Mouse (Mus musculus) heart, embryonic 10.5 days (tissue): ENCODE measurements around the gene Stra8. TPM values are rescaled to one million over a fixed set of nuclear protein-coding genes. Genes with fewer than 3 reads are reported as not detected.

ENCODE experiments used
- DNase-seq: peaks from one replicate; pipeline ENCODE4 v3.0.0-alpha.2; 2017; ENCODE audit warnings: low spot score
- H3K27ac ChIP-seq: fragments of 300-500 bp; sonication (generic); 2 replicates; pipeline ENCODE4 v1.5.1; 2016; ENCODE audit warnings: mild to moderate bottlenecking
- H3K27me3 ChIP-seq: fragments of 300-500 bp; sonication (generic); 2 replicates; pipeline ENCODE4 v1.6.1; 2016; ENCODE audit warnings: mild to moderate bottlenecking; ENCODE audit not compliant: poor library complexity, insufficient read depth, severe bottlenecking
- H3K36me3 ChIP-seq: fragments of 300-500 bp; sonication (generic); 2 replicates; pipeline ENCODE4 v1.6.1; 2016; ENCODE audit warnings: mild to moderate bottlenecking, moderate library complexity
- H3K4me1 ChIP-seq: fragments of 300-500 bp; sonication (generic); 2 replicates; pipeline ENCODE4 v1.6.1; 2016; ENCODE audit warnings: mild to moderate bottlenecking
- H3K4me3 ChIP-seq: fragments of 300-500 bp; sonication (generic); 2 replicates; pipeline ENCODE4 v1.5.1; 2016; ENCODE audit warnings: mild to moderate bottlenecking, moderate library complexity
- H3K9me3 ChIP-seq: fragments of 300-500 bp; sonication (generic); 2 replicates; pipeline ENCODE4 v1.6.1; 2016; ENCODE audit warnings: mild to moderate bottlenecking, moderate library complexity
- WGBS: fragments of 180-500 bp; shearing (Covaris S2); methylation state at CpG from one replicate; pipeline ENCODE4 v1.1.7; 2016; 5-methylcytosine and 5-hydroxymethylcytosine counted together
- polyA plus RNA-seq: library from polyadenylated mRNA; unstranded; fragments of >200 nt; fragmentation: Nextera tagmentation; extraction: Ambion mirVana; gene quantifications from 2 replicates; pipeline ENCODE4 v1.2.1, GENCODE M21; 2016

Gene Stra8
- not detected in 2 replicates for polyA plus RNA-seq

DNA sequence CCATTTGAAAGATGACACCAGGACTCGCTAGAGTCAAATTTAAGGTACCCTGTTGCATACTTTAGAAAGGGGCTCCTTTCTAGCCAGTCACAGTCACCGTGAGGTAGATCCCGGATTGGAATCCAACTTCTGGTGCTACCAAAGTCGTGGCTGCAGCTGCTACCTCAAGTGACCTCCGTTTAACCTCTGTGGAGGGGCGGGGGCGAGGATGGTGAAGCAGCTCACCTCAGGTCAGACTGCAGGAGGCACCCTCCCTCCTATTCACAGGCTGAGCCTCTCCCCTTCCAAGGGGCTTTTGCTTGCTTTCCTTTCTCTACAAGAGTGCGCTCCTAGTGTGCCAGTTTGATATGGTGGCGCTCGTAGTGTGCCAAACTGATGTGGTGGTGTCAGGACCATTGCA is at the start of gene Stra8:
Stra8 (plus strand) TSS at position 208 of the 400 bp plus-strand sequence.
- Histone ChIP-seq H3K27me3 (no peaks in the 10 kb centered on the region; the same call in 1 of the 2 replicates), H3K36me3 (no peaks in the 10 kb centered on the region), H3K27ac (peak within 1 kb of the TSS; percentile 59), H3K9me3 (no peaks in the 10 kb centered on the region), H3K4me1 (peaks cover 16% of the 10 kb centered on the region), H3K4me3 (no peak within 1 kb of the TSS)
- DNase-seq = no peak
- 48% methylated on average over 10 of the region's 10 CpGs for WGBS

- H3K36me3 ChIP-seq = peaks cover 4% of the 10 kb centered on the region
- H3K27me3 ChIP-seq = no peaks in the 10 kb centered on the region
- H3K27ac ChIP-seq = peak overlapping the region; percentile 73; the same call in 1 of the 2 replicates
- H3K4me3 ChIP-seq = no peak overlapping the region
- DNase-seq = no peak
- 83% methylated on average over 5 of the region's 5 CpGs for WGBS
- no peaks in the 10 kb centered on the region for H3K9me3 ChIP-seq
- H3K4me1 ChIP-seq = peaks cover 66% of the 10 kb centered on the region
These were observed 49.2 kb upstream of the Stra8 start for GRCm38 (mm10) chr6:34870724-34871123.

DNA sequence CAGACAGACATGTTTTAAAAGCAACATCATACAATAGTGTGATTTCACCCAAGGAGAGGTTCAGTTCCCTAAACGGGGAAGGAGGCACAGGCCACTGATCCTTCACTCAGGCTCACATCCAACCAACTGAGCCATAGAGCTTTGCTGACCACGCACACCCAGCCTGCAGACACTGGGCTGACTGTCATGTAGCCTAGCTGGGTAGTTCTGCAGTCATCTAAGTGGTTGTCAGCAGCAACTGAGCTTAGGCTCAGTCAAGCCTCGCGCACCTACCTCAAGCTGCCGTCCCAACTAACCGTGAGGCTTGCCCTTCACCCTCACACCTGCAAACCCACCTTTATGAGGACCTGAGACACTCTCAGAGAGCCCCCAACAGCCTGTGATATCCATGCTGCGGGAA is 48.0 kb upstream of the Stra8 start:
- Histone ChIP-seq H3K27me3 (no peaks in the 10 kb centered on the region), H3K36me3 (peaks cover 4% of the 10 kb centered on the region), H3K4me1 (peaks cover 68% of the 10 kb centered on the region), H3K9me3 (no peaks in the 10 kb centered on the region), H3K27ac (peak overlapping the region; percentile 45; the same call in 1 of the 2 replicates), H3K4me3 (no peak overlapping the region)
- WGBS = 92% methylated on average over 7 of the region's 7 CpGs
- no peak for DNase-seq

- Histone ChIP-seq H3K36me3 (peaks cover 4% of the 10 kb centered on the region), H3K9me3 (no peaks in the 10 kb centered on the region), H3K27ac (peak overlapping the region; percentile 45; the same call in 1 of the 2 replicates), H3K4me3 (no peak overlapping the region), H3K27me3 (no peaks in the 10 kb centered on the region), H3K4me1 (peaks cover 70% of the 10 kb centered on the region)
- no peak for DNase-seq
- WGBS = 86% methylated on average over 10 of the region's 10 CpGs
These were observed 47.1 kb upstream of the Stra8 start for GRCm38 (mm10) chr6:34872871-34873270.

- H3K9me3 ChIP-seq = no peaks in the 10 kb centered on the region
- no peak for DNase-seq
- H3K4me3 ChIP-seq = no peak overlapping the region
- no peaks in the 10 kb centered on the region for H3K27me3 ChIP-seq
- H3K4me1 ChIP-seq = peaks cover 69% of the 10 kb centered on the region
- peak overlapping the region; percentile 96 for H3K27ac ChIP-seq
- H3K36me3 ChIP-seq = peaks cover 4% of the 10 kb centered on the region
- 36% methylated on average over 21 of the region's 21 CpGs for WGBS
These were observed 45.7 kb upstream of the Stra8 start for GRCm38 (mm10) chr6:34874101-34874921.

DNA sequence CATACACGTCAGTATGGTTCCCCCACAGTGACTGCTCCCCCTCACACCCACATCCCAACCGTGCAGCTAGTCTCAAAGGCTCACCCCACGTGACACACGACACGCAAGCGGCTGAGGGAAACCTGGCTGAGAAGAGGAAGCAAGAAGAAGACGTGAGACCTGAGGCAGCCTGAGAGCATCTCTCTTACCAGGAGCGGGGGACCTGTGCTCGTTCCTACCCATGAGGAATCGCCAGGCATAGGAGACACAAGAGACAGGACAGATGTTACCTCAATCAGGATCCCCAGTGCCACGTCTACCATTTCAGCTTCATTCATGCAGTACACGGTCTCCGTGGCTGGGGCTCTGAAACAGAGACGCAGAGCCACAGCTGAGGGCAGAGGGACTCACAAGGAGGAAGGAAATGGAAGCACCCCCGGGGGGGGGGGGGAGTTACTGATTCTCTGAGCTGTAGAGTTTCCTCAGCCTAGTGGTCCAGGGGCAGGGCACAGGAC is 44.6 kb upstream of the Stra8 start:
- H3K27me3 ChIP-seq = no peaks in the 10 kb centered on the region
- no peak for DNase-seq
- no peaks in the 10 kb centered on the region for H3K9me3 ChIP-seq
- WGBS = 79% methylated on average over 15 of the region's 15 CpGs
- H3K4me1 ChIP-seq = peaks cover 59% of the 10 kb centered on the region
- H3K4me3 ChIP-seq = no peak overlapping the region
- peak overlapping the region; percentile 96 for H3K27ac ChIP-seq
- peaks cover 13% of the 10 kb centered on the region for H3K36me3 ChIP-seq

DNA sequence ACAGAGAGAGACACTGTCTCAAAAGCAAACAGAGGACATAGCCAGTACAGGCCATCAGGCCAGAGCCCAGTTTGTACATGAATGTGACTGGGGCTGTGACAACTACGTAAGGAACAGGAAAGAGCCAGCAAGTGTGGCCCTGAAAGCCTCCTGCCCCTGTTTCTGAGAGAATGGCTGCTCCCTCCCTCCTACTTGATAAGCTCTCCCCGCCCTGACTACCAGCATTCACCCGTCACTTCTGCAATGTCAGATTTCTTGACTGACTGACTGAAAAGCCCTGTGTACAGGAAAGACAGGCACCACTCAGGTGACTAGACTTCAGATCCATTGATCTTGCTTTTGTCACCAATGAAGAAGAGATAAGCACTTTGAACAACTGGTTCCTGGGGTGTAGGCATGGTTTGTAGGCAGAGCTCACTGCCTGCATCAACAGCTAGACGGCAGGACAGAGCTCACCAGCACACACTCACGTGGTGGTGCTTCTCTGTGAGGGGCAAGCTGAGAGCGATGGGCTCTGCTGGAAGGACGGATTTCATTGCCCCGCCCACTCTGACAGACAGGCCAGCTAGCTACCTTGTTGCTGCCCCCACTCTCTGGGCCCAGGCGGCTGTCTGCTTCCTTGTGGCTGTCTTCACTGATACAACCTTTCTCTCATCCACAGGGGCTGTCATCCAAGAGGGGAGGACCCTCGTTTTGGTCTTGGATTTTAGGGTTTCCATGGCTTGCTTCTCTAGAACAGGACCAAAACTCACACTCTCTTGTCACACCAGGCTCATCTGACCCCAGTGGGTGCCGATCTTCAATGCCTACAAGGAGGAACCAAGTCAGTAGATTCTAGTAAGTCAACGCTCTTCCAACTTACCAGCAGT is 43.8 kb upstream of the Stra8 start:
- 21% methylated on average over 12 of the region's 12 CpGs for WGBS
- Histone ChIP-seq H3K36me3 (peaks cover 22% of the 10 kb centered on the region), H3K27ac (peak overlapping the region; percentile 96), H3K9me3 (no peaks in the 10 kb centered on the region), H3K4me3 (peak overlapping the region; percentile 78; the same call in 1 of the 2 replicates), H3K27me3 (no peaks in the 10 kb centered on the region), H3K4me1 (peaks cover 52% of the 10 kb centered on the region)
- no peak for DNase-seq

DNA sequence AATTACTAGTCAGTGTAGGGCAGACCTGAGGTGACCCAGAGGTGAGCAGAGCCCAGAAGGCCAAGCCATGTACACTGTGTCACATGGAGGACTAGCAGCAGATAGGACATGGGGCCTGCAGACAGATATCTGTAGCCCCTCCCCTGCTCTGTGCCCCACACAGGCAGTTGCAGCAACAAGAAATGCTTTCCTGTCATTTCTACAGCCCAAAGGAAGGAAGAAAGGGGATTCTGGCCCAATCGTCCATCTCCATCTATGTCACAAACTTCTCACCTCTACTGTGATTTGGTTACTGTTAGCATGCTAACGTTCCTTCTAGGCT is 43.2 kb upstream of the Stra8 start:
- Histone ChIP-seq H3K9me3 (no peaks in the 10 kb centered on the region), H3K36me3 (peaks cover 25% of the 10 kb centered on the region), H3K27ac (peak overlapping the region; percentile 96), H3K4me3 (peak overlapping the region; percentile 78), H3K4me1 (peaks cover 51% of the 10 kb centered on the region), H3K27me3 (no peaks in the 10 kb centered on the region)
- 26% methylated on average over 2 of the region's 2 CpGs for WGBS
- DNase-seq = peak; percentile 78

- Histone ChIP-seq H3K27me3 (no peaks in the 10 kb centered on the region), H3K4me3 (peak within 1 kb of the TSS; percentile 78), H3K4me1 (peaks cover 50% of the 10 kb centered on the region), H3K9me3 (no peaks in the 10 kb centered on the region), H3K27ac (peak within 1 kb of the TSS; percentile 96), H3K36me3 (peaks cover 35% of the 10 kb centered on the region)
- peak; percentile 96 for DNase-seq
- under 1% methylated on average over 56 of the region's 56 CpGs for WGBS
These were observed 42.2 kb upstream of the Stra8 start, which contains the start of gene Cyren for GRCm38 (mm10) chr6:34877509-34878321. Cyren (minus strand) TSS chr6:34878060.

DNA sequence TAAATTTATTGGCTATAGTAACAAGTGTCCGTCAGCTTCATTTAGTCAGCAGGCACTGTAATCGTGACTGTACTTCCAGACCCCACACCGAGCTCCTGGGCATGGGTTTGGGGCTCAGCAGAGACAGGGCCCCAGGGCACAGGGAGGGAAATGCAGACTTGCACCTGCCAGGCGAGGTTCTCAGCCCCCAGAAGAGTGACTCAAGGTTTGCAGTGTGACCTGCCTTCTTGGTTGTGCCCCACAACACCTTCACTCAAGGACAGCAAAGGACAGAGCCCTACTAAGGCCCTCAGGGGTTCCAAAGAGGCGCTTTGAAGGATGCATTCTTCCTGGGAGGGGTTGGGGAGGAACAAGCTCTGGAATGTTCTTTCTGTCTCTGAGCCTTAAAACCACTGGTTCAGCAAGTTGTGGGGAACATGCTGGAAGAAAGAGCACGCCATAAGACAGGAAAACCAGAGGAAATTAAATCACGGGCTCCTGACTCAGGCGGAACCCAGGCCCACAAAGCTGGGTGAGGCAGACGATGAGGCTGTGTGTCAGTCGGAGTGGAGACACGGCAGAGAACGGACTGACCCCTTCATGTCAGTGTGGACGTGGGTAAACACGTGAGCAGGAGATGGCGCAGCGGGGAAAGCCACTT is 40.7 kb upstream of the Stra8 start:
- H3K4me3 ChIP-seq = no peak overlapping the region
- H3K27me3 ChIP-seq = no peaks in the 10 kb centered on the region
- peaks cover 42% of the 10 kb centered on the region for H3K4me1 ChIP-seq
- 88% methylated on average over 16 of the region's 16 CpGs for WGBS
- H3K36me3 ChIP-seq = peaks cover 37% of the 10 kb centered on the region
- H3K9me3 ChIP-seq = no peaks in the 10 kb centered on the region
- no peak overlapping the region for H3K27ac ChIP-seq
- DNase-seq = no peak

DNA sequence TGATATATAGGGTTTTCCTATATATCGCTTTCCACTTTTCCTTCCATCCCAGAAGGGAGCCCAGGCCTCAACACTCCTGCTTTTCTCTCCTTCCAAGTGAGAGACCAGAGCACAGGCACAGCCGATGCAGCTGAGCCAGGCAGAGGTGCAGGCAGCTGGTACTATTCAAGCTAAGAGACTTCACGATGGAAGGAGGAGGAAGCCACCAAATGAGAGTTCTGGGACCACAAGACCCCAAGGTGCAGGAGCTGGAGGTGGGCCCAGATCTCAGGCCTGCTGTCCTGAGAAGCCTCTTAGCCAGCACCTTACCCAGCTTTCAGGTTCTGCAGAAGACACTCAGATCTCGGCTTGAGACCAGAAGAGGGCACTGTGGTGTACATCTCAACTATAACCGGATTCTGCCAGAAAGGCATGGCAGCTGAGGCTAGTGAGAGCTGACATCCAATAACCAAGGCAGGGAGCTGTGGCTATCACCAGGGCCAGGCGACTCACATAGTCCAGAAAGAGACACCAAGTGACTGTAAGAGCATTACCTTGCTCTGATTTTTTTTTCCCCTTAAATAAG is 40.0 kb upstream of the Stra8 start:
- Histone ChIP-seq H3K4me1 (peaks cover 34% of the 10 kb centered on the region), H3K27ac (no peak overlapping the region), H3K27me3 (no peaks in the 10 kb centered on the region), H3K4me3 (no peak overlapping the region), H3K36me3 (peaks cover 45% of the 10 kb centered on the region), H3K9me3 (no peaks in the 10 kb centered on the region)
- 59% methylated on average over 6 of the region's 6 CpGs for whole genome bisulfite sequencing
- DNase-seq = no peak

- Histone ChIP-seq H3K36me3 (peaks cover 84% of the 10 kb centered on the region), H3K9me3 (no peaks in the 10 kb centered on the region), H3K4me1 (peaks cover 21% of the 10 kb centered on the region), H3K4me3 (no peak overlapping the region), H3K27ac (no peak overlapping the region), H3K27me3 (no peaks in the 10 kb centered on the region)
- DNase-seq = no peak
- WGBS = 81% methylated on average over 7 of the region's 7 CpGs
These were observed 35.2 kb upstream of the Stra8 start for GRCm38 (mm10) chr6:34884724-34885123.
